Mouse (Mus musculus) cerebellum, adult 11 months (tissue): ENCODE data around the gene Vcp.

Source experiments
- DNase-seq: peaks from one replicate; pipeline ENCODE4 v3.0.0; 2022

Gene Vcp

GRCm38 (mm10) chr4:43000141-43000986, at the start of gene Vcp:
TSS of gene Vcp (minus strand) at chr4:43000507.
- peak; percentile 99 for DNase-seq

GRCm38 (mm10) chr4:43047231-43047630, 46.9 kb upstream of the Vcp start:
- peak; percentile 67 for DNase-seq

GRCm38 (mm10) chr4:43046607-43047006, 46.3 kb upstream of the Vcp start:
- DNase-seq: no peak

GRCm38 (mm10) chr4:43045659-43046302, 45.5 kb upstream of the Vcp start, which contains the start of gene Fam214b:
TSS of gene Fam214b (minus strand) at chr4:43046220.
- peak; percentile 94 for DNase-seq

- DNase-seq: no peak
Observed at GRCm38 (mm10) chr4:43045285-43045658, 45.0 kb upstream of the Vcp start.

- no peak for DNase-seq
Observed at GRCm38 (mm10) chr4:43044673-43045072, 44.4 kb upstream of the Vcp start.

GRCm38 (mm10) chr4:43043644-43044357, 43.5 kb upstream of the Vcp start:
- DNase-seq: no peak

GRCm38 (mm10) chr4:43040881-43041547, 40.7 kb upstream of the Vcp start:
- DNase-seq: no peak

GRCm38 (mm10) chr4:43040114-43040572, 39.8 kb upstream of the Vcp start:
- peak; percentile 91 for DNase-seq

- DNase-seq: no peak
Observed at GRCm38 (mm10) chr4:43039609-43040008, 39.3 kb upstream of the Vcp start.

- no peak for DNase-seq
Observed at GRCm38 (mm10) chr4:43038567-43039495, 38.5 kb upstream of the Vcp start.

GRCm38 (mm10) chr4:43037860-43038566, 37.7 kb upstream of the Vcp start:
- DNase-seq: no peak

GRCm38 (mm10) chr4:43036356-43036755, 36.0 kb upstream of the Vcp start:
- peak; percentile 34 for DNase-seq

GRCm38 (mm10) chr4:43035851-43036250, 35.5 kb upstream of the Vcp start:
- no peak for DNase-seq

GRCm38 (mm10) chr4:43033481-43033880, 33.2 kb upstream of the Vcp start:
- DNase-seq: no peak

- DNase-seq: no peak
Observed at GRCm38 (mm10) chr4:43032501-43032900, 32.2 kb upstream of the Vcp start.

- DNase-seq: peak; percentile 92
Observed at GRCm38 (mm10) chr4:43031237-43031995, 31.1 kb upstream of the Vcp start, which contains the start of gene Stoml2. TSS of gene Stoml2 (minus strand) at chr4:43031710.

- DNase-seq: no peak
Observed at GRCm38 (mm10) chr4:43030780-43031230, 30.5 kb upstream of the Vcp start.

- DNase-seq: no peak
Observed at GRCm38 (mm10) chr4:43030352-43030751, 30.0 kb upstream of the Vcp start.

GRCm38 (mm10) chr4:43029749-43030148, 29.4 kb upstream of the Vcp start:
- DNase-seq: no peak
